Mouse (Mus musculus) ES-Bruce4 (cell line): ENCODE results near the gene Foxo4.

Experiments used
- CTCF ChIP-seq: IDR thresholded peaks from one replicate; pipeline ENCODE4 v1.8.1; 2011; ENCODE audit warnings: low read depth, low read length
- POLR2A ChIP-seq: IDR thresholded peaks from one replicate; pipeline ENCODE4 v1.8.1; 2011; ENCODE audit warnings: low read length; ENCODE audit not compliant: insufficient read depth

- TF ChIP-seq CTCF: no peak
- no peak for TF ChIP-seq POLR2A
These were observed 33.2 kb downstream of the Foxo4 start for GRCm38 (mm10) chrX:101287543-101287942.
